Mouse (Mus musculus) spleen, adult 2 months (tissue): ENCODE results near the gene Efna5. TPM values are rescaled to one million over a fixed set of nuclear protein-coding genes. Genes with fewer than 3 reads are reported as not detected.

Source experiments
- DNase-seq, 2 experiments: peaks; one replicate each; pipeline versions ENCODE4 v3.0.0 to v3.0.0-alpha.2; 2012 to 2021; ENCODE audit warnings: low spot score in 2 of 2, low read depth in 1 of 2
- H3K27ac ChIP-seq: fragments of 200-500 bp; 2 replicates; pipeline ENCODE4 v1.5.1; 2012; ENCODE audit warnings: low read length, inconsistent platforms; ENCODE audit not compliant: insufficient read depth
- H3K27me3 ChIP-seq: fragments of 200-500 bp; 2 replicates; pipeline ENCODE4 v1.6.1; 2012; ENCODE audit warnings: mild to moderate bottlenecking, moderate library complexity, low read length, inconsistent platforms; ENCODE audit not compliant: control insufficient read depth, insufficient read depth
- H3K36me3 ChIP-seq: fragments of 200-500 bp; 2 replicates; pipeline ENCODE4 v1.6.1; 2012; ENCODE audit warnings: mild to moderate bottlenecking, low read length, inconsistent platforms; ENCODE audit not compliant: control insufficient read depth, insufficient read depth
- H3K4me1 ChIP-seq: fragments of 200-500 bp; 2 replicates; pipeline ENCODE4 v1.6.1; 2011; ENCODE audit warnings: inconsistent platforms; ENCODE audit not compliant: control insufficient read depth, insufficient read depth, insufficient read length
- H3K4me3 ChIP-seq: fragments of 200-500 bp; 2 replicates; pipeline ENCODE4 v1.5.1; 2011; ENCODE audit warnings: mild to moderate bottlenecking, inconsistent platforms; ENCODE audit not compliant: insufficient read depth, insufficient read length; ENCODE audit errors: extremely low read depth
- CTCF ChIP-seq: fragments of 200-500 bp; IDR thresholded peaks from 2 replicates; pipeline ENCODE4 v1.5.1; 2011; ENCODE audit warnings: mild to moderate bottlenecking, inconsistent platforms; ENCODE audit not compliant: insufficient read depth, insufficient read length, insufficient replicate concordance; ENCODE audit errors: extremely low read depth
- POLR2A ChIP-seq: fragments of 200-500 bp; IDR thresholded peaks from 2 replicates; pipeline ENCODE4 v1.6.1; 2011; ENCODE audit warnings: low read depth, low read length, inconsistent platforms
- WGBS: fragments of 180-500 bp; shearing (Covaris S2); methylation state at CpG from one replicate; pipeline ENCODE4 v1.1.7; 2018; 5-methylcytosine and 5-hydroxymethylcytosine counted together
- polyA plus RNA-seq: library from polyadenylated mRNA; depleted of rRNA; stranded (reverse); fragments of >200 nt; gene quantifications from 2 replicates; pipeline ENCODE4 v1.2.3, GENCODE M21; 2012

Efna5 gene
- polyA plus RNA-seq, 1 experiment: 0.30 TPM

GRCm38 (mm10) chr17:62789291-62790290 is 91.5 kb downstream of the Efna5 start:
- no peak overlapping the region for H3K4me3 ChIP-seq
- no peaks in the 10 kb centered on the region for H3K27me3 ChIP-seq
- H3K36me3 ChIP-seq: no peaks in the 10 kb centered on the region
- TF ChIP-seq POLR2A (no peak), CTCF (no peak)
- DNase-seq: no peak
- H3K27ac ChIP-seq: no peak overlapping the region
- H3K4me1 ChIP-seq: no peaks in the 10 kb centered on the region
- 84% methylated on average over 15 of the region's 15 CpGs for WGBS

- no peak for DNase-seq
- H3K27ac ChIP-seq: no peak overlapping the region
- WGBS: 84% methylated on average over 6 of the region's 6 CpGs
- no peak overlapping the region for H3K4me3 ChIP-seq
- no peaks in the 10 kb centered on the region for H3K27me3 ChIP-seq
- no peaks in the 10 kb centered on the region for H3K36me3 ChIP-seq
- TF ChIP-seq POLR2A: no peak
- TF ChIP-seq CTCF: no peak
- no peaks in the 10 kb centered on the region for H3K4me1 ChIP-seq
Observed at GRCm38 (mm10) chr17:62788783-62789182, 92.3 kb downstream of the Efna5 start.

- 81% methylated on average over 3 of the region's 3 CpGs for WGBS
- no peaks in the 10 kb centered on the region for H3K27me3 ChIP-seq
- DNase-seq: no peak
- H3K27ac ChIP-seq: no peak overlapping the region
- no peak overlapping the region for H3K4me3 ChIP-seq
- no peaks in the 10 kb centered on the region for H3K4me1 ChIP-seq
- no peaks in the 10 kb centered on the region for H3K36me3 ChIP-seq
- no peak for TF ChIP-seq CTCF
- TF ChIP-seq POLR2A: no peak
Observed at GRCm38 (mm10) chr17:62787855-62788254, 93.3 kb downstream of the Efna5 start.

GRCm38 (mm10) chr17:62786602-62786907 is 94.6 kb downstream of the Efna5 start:
- H3K4me1 ChIP-seq: no peaks in the 10 kb centered on the region
- no peak overlapping the region for H3K27ac ChIP-seq
- no peak for DNase-seq
- TF ChIP-seq CTCF (no peak), POLR2A (no peak)
- H3K27me3 ChIP-seq: no peaks in the 10 kb centered on the region
- 92% methylated on average over 7 of the region's 7 CpGs for WGBS
- no peak overlapping the region for H3K4me3 ChIP-seq
- H3K36me3 ChIP-seq: no peaks in the 10 kb centered on the region

- H3K4me1 ChIP-seq: peaks cover 2% of the 10 kb centered on the region; the same call in 1 of the 2 replicates
- DNase-seq: no peak
- H3K4me3 ChIP-seq: no peak overlapping the region
- no peaks in the 10 kb centered on the region for H3K27me3 ChIP-seq
- WGBS: 76% methylated on average over 4 of the region's 4 CpGs
- no peak overlapping the region for H3K27ac ChIP-seq
- no peak for TF ChIP-seq CTCF
- TF ChIP-seq POLR2A: no peak
- H3K36me3 ChIP-seq: no peaks in the 10 kb centered on the region
Observed at GRCm38 (mm10) chr17:62785781-62786601, 95.1 kb downstream of the Efna5 start.

GRCm38 (mm10) chr17:62784274-62785171 is 96.6 kb downstream of the Efna5 start:
- Histone ChIP-seq H3K27ac (no peak overlapping the region), H3K36me3 (no peaks in the 10 kb centered on the region), H3K4me3 (no peak overlapping the region), H3K27me3 (no peaks in the 10 kb centered on the region), H3K4me1 (peaks cover 4% of the 10 kb centered on the region; the same call in 1 of the 2 replicates)
- WGBS: 75% methylated on average over 27 of the region's 27 CpGs
- no peak for DNase-seq
- TF ChIP-seq POLR2A (no peak), CTCF (no peak)
